8 mouse cellular contexts compared by ENCODE assay signal in the genomic region with DNA sequence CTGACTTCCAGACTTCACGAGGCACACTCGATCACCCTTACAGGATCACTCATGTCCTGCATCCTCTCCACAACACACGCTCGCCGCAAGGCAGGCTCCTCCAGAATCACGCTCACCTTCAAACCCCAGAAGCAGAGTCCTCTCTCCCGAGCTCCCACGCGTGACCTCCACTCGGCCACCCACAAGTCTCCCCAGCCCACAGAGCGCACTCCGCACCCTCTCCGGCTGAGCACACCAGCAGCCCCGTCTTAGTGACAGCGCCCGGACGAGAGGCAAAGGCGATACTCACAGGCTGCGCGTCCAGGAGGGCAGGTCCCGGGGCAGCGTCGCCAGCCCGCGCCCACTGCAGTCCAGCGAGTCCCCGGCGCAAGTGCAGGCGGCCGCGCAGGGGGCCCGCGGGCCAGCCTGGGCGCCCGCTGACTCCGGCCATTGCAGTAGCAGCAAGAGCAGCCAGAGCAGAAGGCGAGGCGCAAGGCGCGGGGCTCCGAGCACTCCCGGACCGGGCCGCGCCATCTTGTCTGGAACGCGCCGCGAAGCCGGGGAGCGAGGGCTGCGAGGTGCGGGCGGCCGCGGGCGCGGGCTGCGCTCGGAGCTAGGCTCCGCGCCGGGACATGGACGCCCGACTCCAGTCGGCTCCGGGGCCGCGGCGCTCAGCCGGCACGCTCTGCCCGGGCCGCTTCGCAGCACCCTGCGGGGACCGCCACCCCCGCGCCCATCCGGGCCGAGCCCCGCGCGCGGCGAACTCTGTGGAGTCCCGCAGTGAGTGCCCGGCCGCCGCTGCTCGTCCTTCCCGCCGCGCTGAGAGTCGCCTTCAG. TPM values are rescaled to one million over a fixed set of nuclear protein-coding genes. Genes with fewer than 3 reads are reported as not detected.
A peak's percentile ranks its signal among the peaks of the same experiment; 100 is the strongest.
DNase-seq lines count a peak whose midpoint lies in the region; ATAC-seq and TF ChIP-seq lines count a peak whose summit lies in the region.

No protein-coding gene starts in this region.

- ATAC-seq in midbrain, embryonic 13.5 days = peak; percentile 12
- peak; percentile 12; the same call in 1 of the 2 replicates for ATAC-seq in stomach, embryonic 15.5 days (ENCODE audit: insufficient read depth, low FRiP score, low read depth)

- H3K27me3 ChIP-seq in midbrain, embryonic 13.5 days = no peaks in the 10 kb centered on the region
- H3K27me3 ChIP-seq in stomach, embryonic 15.5 days (replicated peaks) = no peaks in the 10 kb centered on the region

- H3K9me3 ChIP-seq in midbrain, embryonic 13.5 days = no peaks in the 10 kb centered on the region
- no peaks in the 10 kb centered on the region for H3K9me3 ChIP-seq in stomach, embryonic 15.5 days

- TF ChIP-seq POLR2A in embryonic fibroblast, embryonic 13.5 days (IDR thresholded peaks at IDR 0.05; ENCODE audit: low read depth, low read length) = no peak

- under 1% methylated on average over 69 of the region's 95 CpGs for WGBS in midbrain, embryonic 13.5 days
- under 1% methylated on average over 95 of the region's 95 CpGs for WGBS in stomach, embryonic 15.5 days

- H3K4me2 ChIP-seq in midbrain, embryonic 13.5 days (replicated peaks) = peak overlapping the region; percentile 77
- peak overlapping the region; percentile 83 for H3K4me2 ChIP-seq in stomach, embryonic 15.5 days

- no peaks in the 10 kb centered on the region for H3K36me3 ChIP-seq in midbrain, embryonic 13.5 days
- no peaks in the 10 kb centered on the region for H3K36me3 ChIP-seq in stomach, embryonic 15.5 days

- peaks cover 13% of the 10 kb centered on the region; the same call in 1 of the 2 replicates for H3K4me1 ChIP-seq in embryonic fibroblast, embryonic 13.5 days (ENCODE audit: control insufficient read depth, insufficient read depth, low read length)
- H3K4me1 ChIP-seq in midbrain, embryonic 13.5 days (replicated peaks) = peaks cover 62% of the 10 kb centered on the region
- peaks cover 24% of the 10 kb centered on the region for H3K4me1 ChIP-seq in stomach, embryonic 15.5 days

- DNase-seq in adrenal gland, adult (ENCODE audit: inconsistent age in 2 of 2, low spot score in 1 of 2) = peak; percentile 61 to 85
- no peak for DNase-seq in adrenal gland, adult 8-10 months
- peak; percentile 41 for DNase-seq in adipocyte (ENCODE audit: low spot score)
- peak; percentile 65 to 71 for DNase-seq in heart, postnatal 10 days
- peak in 1 of 2 experiments; percentile 26 for DNase-seq in left cerebral cortex, adult 2 months (ENCODE audit: extremely low spot score in 1 of 2, low spot score in 2 of 2)

- peak overlapping the region; percentile 93 for H3K9ac ChIP-seq in midbrain, embryonic 13.5 days (replicated peaks)
- peak overlapping the region; percentile 97 for H3K9ac ChIP-seq in stomach, embryonic 15.5 days

- peak overlapping the region; percentile 71 for H3K4me3 ChIP-seq in embryonic fibroblast, embryonic 13.5 days (ENCODE audit: insufficient read depth, low read length)
- H3K4me3 ChIP-seq in left cerebral cortex, adult 2 months = peak overlapping the region; percentile 66
- H3K4me3 ChIP-seq in midbrain, embryonic 13.5 days (replicated peaks) = peak overlapping the region; percentile 91
- peak overlapping the region; percentile 97 for H3K4me3 ChIP-seq in stomach, embryonic 15.5 days (replicated peaks)

- no peak for TF ChIP-seq CTCF in embryonic fibroblast, embryonic 13.5 days (IDR thresholded peaks at IDR 0.05; ENCODE audit: borderline replicate concordance, insufficient read depth, low read length)
- TF ChIP-seq CTCF in left cerebral cortex, adult 2 months (IDR thresholded peaks at IDR 0.05) = no peak

- H3K27ac ChIP-seq in embryonic fibroblast, embryonic 13.5 days (ENCODE audit: insufficient read depth, low read length) = peak overlapping the region; percentile 68
- H3K27ac ChIP-seq in left cerebral cortex, adult 2 months = peak overlapping the region; percentile 81
- peak overlapping the region; percentile 93 for H3K27ac ChIP-seq in midbrain, embryonic 13.5 days
- H3K27ac ChIP-seq in stomach, embryonic 15.5 days = peak overlapping the region; percentile 93

- intact Hi-C loops in heart, postnatal 10 days (cut with DNase I) = no loop called here
- intact Hi-C loops in left cerebral cortex, adult 2 months (cut with DNase I) = loop anchor here (2.0 to 5.0 kb wide), 3 partner anchors 37 to 77 kb away; no protein-coding TSS in a partner anchor

RNA-seq across cellular contexts. Expression of gene Lrig1, which starts 0.6 kb away (rescaled TPM):
- 10 to 100 TPM in 1 of 4 experiments, 1 to 10 TPM in 3; 8.2 to 14.0 (median 9.0) TPM for total RNA-seq in adrenal gland, adult 8-10 months (2022)
- 34.6 and 44.5 TPM in 2 replicates for polyA plus RNA-seq in embryonic fibroblast, embryonic 13.5 days (2011; ENCODE audit: insufficient read length, low read depth, missing spikeins)
- 10 to 100 TPM; 27.3 to 27.7 TPM for total RNA-seq in heart, postnatal 10 days (2021)
- total RNA-seq in left cerebral cortex, adult 2 months (2021) = 10 to 100 TPM; 26.0 to 27.3 TPM
- 10.5 and 11.4 TPM in 2 replicates for polyA plus RNA-seq in midbrain, embryonic 13.5 days (2015; fragmentation: Nextera tagmentation; extraction: Ambion mirVana)
- polyA plus RNA-seq in stomach, embryonic 15.5 days (2015; fragmentation: Nextera tagmentation; extraction: Ambion mirVana) = 25.7 TPM in 2 replicates
